Mouse (Mus musculus) adrenal gland, adult 8-10 months (tissue): ENCODE measurements around the gene Wdr62. TPM values are rescaled to one million over a fixed set of nuclear protein-coding genes. Genes with fewer than 3 reads are reported as not detected.
"Not testable (repeated sequence)": the region's sequence is repeated elsewhere in the genome, so short reads cannot be mapped to it uniquely, and the experiment has no call there.

Experiments
- DNase-seq: peaks from one replicate; pipeline ENCODE4 v3.0.0; 2022
- total RNA-seq, 4 experiments: library from RNA; stranded (reverse); gene quantifications; 2 replicates each; pipeline ENCODE4 v1.2.4; 2022

The Wdr62 gene
- total RNA-seq, 4 experiments from 2014 or later = 2.7 to 7.5 (median 4.5) TPM

DNA sequence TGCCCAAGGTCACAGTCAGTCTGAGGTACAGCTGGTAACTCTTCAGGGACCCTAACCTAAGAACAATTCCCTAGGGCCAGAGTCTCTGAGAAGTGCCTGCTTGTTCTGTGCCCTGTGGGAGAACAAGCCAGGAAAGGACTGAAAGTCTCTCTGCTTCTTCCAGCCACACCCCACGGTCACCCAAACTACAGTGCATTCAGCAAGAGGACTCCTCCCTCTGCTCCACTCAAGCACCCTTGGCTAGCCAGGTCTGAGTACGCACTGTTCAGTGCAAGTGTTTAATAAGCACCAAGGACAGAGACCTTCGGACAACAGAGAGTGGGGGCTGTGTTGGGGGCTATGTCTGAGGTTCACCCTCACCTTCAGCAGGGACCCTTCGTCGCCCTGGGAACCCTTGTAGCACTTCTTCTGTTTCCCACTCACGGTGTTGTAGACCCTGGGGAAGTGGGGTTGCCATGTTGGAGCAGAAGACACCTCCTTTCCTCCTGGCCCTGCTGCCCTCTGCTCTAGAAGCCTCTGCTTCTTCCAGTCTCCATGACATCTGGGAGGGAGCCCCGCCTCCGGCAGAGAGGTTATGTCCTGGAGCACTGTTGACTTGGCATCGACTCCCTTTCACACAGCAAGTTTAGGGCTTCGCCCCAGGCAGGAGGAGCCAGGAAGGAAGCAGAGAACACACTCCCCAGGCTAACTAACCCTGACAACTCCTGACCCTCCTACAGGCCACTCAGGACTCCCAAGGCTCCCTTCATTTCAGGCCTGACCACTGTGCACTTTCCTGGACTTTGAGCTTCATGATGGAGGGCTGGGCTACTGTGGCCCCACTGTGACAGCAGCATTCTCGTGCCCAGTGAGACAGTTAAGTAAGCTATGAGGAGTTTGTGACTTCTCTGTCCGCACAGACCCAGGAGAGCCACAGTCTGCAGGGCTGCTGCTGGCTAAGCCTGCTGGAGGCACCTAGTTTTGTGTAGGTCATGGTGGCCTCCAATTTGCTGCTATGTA is 28.0 kb downstream of the Wdr62 start:
- DNase-seq = peak; percentile 31

DNA sequence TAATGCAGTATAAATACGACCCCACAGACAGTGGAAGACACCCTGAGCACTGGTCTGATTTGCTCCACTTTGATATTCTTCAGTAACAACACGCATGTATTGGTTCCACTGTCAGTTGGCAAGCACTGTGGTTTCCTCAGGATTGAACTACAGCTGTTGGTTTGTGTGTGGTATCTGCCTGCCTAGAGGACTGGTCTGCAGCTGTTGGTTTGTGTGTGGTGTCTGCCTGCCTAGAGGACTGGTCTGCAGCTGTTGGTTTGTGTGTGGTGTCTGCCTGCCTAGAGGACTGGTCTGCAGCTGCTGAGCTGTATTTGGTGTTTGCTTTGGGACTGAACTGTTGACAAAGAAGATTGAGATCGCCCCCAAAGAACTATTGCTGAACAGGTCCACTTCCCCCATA is 42.8 kb downstream of the Wdr62 start:
- not testable (repeated sequence) for DNase-seq

DNA sequence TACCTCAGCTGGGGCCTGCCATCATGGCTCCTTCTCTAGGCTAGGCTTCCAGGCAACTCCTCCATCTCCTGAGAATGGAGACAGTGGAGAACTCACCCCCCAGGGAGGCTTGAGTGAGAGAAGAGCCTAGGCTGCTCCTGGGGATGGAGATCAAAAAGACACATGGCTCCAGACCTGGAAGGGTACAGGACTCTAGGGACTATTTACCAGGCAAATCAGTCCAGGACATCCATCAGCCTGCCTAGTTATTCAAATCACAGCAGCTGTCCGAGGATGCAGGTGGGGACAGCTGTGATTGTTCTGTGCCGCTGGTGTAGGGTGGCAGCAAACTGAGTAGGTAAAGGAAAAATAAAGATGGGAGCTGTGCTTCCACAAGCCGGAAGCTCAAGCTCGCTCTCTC is 44.6 kb downstream of the Wdr62 start, which contains the start of gene Ovol3:
TSS of gene Ovol3 (minus strand) at position 101 of the 400 bp plus-strand sequence.
- no peak for DNase-seq

DNA sequence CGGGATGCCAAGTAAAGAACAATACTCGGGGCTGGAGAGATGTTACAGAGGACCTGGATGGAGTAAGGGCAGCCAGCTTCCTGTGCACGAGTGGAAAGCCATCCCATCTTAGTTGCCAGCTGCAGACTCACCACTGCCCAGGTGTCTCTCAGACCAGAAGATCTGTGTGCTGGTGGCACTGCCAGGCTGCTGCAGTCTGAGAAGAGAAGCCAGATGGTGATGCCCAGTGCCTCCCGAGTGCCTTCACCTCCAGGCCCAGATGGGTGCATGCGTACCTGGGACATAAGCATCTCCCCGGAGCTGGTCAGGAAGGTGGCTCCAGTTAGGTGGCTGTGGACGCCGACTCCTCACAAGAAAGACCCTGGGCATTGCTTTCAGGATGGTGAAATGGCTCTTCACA is 45.1 kb downstream of the Wdr62 start:
- no peak for DNase-seq

DNA sequence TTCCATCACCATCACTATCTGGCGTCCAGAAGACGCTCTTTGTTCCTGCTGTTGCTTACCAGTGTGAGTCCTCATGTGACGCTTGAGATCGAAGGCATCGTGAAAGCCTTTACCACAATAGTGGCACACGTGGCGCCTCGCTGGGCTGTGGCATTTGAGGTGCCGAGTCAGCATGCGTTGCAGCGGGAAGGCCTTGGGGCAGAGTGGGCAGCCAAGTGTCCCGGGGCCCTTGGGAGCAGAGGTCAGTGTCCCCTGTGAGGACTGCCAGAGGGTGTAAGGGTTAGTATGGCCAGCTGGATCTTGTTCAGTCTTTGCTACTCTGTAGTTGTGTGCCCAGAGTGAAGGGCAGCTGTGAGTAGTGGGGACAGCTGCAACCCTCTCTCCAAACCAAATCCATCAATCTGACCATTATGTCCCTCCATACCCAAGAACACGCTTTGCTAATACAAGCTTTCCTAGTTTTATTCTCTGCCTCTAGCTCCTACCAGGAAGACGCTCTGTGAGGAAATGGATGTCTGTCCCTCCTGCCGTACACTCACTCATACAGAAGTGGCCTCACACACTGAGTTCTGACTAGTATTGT is 45.9 kb downstream of the Wdr62 start:
- no peak for DNase-seq

DNA sequence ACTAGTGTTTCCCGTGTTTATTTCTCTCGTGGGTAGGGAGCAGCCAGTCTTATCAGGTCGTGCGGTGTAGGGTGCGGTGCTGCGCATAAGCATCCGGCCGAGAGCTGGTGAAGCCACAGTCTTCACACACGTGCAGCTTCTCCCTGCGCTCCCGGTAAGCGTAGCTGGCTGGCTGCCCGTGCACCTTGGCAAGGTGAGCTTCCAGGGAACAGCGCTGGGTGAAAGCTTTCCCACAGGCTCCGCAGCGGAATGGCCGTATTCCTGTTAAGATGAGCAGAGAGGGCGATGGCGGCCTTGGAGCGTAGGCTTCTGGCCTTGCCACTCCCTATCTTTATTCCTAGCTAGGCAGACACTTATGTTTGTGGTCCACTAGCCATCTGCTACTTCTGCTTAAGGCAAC is 46.8 kb downstream of the Wdr62 start:
- no peak for DNase-seq

DNA sequence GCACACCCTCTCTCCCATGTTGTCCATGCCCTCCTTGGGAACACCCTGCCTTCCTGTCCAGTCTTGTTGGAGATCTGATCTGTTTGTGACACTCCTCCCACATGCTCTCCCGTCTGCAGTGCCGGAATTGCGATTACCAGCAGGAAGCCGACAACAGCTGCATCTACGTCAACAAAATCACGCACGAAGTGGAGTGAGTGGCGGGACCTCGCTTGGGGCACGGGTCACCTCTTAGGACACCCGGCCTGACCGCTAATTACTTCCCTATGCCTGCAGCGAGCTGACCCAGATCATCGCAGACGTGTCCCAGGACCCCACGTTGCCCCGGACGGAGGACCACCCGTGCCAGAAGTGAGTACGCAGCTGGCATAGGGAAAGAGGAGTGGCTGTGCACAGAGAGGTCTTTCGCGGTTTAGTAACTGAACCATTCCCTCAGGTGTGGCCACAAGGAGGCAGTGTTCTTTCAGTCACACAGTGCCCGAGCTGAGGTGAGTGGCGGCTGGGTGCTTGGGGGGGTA is 47.5 kb downstream of the Wdr62 start:
- DNase-seq = peak; percentile 41

DNA sequence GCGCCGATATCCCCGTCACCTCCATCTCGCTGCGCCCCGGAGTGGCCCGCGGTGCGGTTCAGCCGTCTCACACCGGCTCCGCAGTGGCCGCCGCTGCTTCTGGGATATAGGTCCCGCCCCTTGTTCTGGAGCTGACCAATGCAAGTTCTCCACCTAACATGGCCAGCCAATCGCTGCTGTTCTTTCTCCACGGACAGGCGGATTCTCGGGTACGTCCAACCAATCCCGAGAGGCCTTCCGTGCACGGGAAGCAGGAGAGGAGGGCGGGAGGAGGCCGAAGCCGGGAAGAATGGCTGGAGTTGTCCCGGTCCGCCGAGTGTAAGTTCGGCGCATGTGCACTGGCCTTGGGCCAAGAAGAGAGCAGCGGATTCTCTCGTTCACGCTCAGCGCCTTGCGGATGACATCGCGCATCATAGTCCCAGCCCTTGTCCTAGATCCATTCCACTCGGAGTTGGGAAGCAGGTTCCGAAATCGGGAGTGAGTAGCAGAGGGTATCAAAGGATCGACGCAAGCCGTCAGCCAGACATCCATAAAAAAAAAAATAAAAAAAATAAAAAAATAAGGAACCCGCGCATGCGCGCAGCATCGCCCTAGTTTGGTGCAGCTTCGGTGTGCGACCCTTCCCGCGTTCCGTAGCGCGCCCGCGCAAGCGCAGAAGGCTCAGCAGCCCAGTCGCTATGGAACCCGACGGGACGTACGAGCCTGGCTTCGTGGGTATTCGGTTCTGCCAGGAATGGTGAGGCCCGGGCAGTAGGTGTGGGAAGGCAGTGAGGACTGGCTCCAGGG is 48.4 kb downstream of the Wdr62 start, which contains the start of the genes Polr2i and Tbcb:
TSS of gene Polr2i (plus strand) at position 280 of the 786 bp plus-strand sequence.
TSS of gene Tbcb (minus strand) at position 604 of the 786 bp plus-strand sequence.
- peak; percentile 98 for DNase-seq

DNA sequence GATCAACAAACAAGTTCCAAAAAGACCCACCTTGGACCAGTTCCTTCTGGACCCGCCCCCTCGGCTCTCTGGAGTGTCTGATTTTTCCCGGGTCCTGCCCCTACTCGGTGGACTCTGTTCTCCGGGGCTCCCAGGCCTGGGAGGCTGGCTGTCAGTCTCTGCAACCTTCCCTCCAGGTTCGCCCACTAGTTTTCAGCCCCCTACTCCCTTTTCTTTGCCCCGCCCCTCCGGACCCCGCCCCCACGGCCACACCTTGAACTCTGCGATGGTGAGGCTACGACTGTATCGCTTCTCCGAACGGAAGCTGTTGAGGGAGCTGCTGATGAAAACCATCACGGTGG is 48.9 kb downstream of the Wdr62 start:
- DNase-seq = no peak

DNA sequence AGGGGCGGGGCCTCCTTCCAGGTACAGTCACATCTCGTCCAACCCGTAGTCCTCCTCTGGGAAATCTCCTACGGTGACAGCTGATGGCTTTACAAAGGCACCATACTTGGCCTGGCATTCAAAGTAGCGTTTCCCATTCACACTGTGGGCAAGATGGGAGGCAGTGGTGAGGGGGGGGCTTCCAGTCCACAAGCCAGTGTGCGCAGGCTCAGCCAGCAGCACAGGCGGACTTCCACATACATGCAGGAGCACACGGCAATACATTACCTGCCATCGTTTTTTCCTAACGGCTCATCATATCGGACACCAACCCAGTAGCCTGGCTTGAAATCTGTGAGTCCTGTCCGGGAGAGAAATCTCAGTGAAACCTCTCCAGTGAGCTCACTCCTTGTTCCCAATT is 56.0 kb downstream of the Wdr62 start:
- DNase-seq = no peak

DNA sequence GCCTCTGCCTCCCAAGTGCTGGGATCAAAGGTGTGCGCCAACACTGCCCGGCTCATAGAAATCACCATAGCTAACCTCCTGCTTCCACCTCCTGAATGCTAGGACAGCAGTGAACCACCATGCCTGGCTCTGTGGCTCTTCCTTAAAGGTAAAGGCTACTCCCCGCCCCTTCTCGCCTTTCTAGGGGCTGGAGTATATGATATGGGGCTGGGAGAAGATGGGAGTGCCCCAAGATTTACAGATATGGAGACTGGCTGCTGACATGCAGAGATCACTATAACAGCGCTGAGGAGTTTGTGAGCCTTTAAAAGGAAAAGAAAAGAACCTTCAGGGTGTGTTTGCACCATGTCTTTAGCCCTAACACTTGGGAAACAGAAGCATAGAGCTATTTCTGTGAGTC is 58.0 kb downstream of the Wdr62 start:
- DNase-seq = no peak

DNA sequence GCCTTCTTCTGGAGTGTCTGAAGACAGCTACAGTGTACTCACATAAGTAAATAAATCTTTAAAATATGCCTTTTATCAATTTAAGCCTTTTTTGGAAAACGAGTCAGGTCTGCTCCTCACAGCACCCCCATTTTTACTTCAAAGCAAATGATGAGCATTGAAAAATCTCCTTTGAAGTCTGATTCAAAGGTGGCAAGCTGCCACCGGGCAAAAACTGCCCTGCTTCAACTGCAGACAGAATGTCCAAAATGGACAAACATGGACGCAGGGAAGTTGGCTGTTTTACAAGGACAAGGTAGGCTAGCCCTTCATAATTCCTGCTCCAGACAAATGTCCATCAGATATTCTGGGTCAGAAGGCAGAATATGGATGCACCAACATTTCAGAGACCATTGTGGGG is 58.8 kb downstream of the Wdr62 start:
- DNase-seq = no peak

DNA sequence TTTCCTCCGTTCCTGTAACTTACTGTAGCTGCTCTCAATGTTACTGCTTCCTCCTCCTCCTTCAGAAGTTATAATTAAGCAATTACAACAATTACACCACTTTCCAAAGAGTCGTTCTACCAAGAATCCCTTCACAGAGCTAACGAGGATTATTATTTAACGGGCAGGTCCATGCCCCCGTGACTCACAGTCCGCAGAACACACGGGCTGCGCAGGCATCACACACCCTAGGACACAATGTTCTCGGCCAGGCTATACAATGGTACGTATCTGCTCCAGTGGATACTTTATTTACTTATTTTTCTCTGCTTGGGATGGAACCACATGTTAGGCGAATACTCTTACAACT is 60.2 kb downstream of the Wdr62 start:
- no peak for DNase-seq

DNA sequence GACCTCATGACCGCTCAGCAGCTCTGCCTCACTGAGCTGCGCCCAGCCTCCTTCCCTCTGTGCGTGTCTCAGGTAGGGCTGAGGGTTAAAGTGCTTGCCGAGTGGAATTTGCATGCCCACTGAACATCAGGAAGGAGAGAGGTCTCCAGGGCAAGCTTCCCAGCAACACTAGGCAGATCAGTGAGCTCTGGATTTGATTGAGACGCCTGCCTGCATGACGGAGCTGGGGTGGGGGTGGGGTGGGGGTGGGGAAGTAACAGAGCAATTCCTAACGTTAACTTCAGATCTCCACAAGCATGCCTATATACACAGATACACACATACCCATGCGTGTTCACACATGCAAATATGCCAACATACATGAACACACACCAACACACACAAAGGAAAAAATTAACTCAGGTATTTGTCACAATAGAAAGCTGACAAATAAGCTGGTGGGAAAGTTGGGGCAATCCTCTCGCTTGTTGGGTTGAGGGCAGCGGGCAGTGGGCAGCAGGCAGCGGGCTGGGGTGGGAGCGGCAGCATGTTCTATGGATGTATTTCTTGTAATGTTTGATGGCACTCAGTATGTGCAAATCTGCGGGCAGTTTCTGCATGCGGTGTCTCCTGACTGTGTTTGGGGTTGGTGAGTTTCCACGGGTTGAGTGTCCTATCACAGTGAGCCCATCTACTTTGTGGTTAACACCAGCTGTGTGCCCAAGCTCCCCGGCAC is 60.8 kb downstream of the Wdr62 start:
- no peak for DNase-seq

DNA sequence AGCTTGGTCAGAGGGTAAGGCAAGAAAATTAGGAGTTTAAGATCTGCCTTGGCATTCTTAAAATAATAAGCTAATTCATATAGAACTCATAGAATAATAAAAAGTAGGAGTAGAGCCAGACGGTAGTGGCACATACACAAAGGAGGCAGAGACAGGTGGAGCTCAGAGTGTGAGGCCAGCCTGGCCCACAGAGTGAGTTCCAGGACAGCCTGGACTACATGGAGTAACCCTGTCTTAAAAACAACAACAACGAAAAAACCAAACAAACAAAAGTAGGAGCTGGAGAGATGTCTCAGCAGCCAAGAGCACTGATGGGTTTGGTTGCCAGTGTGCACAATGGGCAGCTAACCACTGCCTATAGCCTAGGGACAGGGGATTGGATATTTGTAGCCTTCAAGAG is 62.9 kb downstream of the Wdr62 start:
- no peak for DNase-seq

DNA sequence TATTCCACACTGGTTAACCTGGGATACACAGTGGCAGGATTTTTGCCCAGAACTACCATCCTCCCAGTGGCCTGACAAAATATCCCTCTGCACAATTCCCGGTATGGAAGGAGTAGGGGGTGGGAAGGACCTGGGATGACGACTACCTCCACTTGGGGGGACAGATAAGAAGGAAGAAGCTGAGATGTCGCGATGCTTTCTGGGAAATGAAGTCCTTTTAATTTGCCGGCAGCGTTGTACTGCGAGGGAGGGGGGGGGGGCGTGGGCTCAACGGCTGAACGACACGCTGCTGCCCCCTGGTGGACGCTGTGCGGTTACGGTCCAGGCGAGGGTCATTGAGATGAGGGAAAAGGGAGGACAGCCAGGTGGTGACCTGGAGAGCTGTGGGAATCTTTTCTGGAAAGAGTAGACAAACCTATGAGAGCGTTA is 63.5 kb downstream of the Wdr62 start:
- DNase-seq = peak; percentile 54

DNA sequence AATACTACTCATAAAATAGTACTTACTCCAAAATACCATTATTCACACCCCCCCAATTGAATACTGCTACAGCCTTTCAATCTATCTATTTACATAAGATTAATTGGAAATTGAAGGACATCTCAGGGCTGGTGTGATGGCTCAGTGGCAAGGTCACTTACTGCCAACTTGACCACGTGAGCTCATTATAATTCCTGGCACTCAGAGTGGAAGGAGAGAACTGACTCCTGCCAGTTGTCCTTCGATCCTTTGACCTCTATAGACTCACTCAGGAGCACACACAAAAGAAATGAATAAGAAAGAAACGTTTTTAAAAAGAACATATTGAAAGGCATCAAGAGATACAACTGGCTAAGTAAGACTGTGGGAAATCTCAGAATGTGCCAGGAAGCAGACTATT is 64.3 kb downstream of the Wdr62 start:
- no peak for DNase-seq

DNA sequence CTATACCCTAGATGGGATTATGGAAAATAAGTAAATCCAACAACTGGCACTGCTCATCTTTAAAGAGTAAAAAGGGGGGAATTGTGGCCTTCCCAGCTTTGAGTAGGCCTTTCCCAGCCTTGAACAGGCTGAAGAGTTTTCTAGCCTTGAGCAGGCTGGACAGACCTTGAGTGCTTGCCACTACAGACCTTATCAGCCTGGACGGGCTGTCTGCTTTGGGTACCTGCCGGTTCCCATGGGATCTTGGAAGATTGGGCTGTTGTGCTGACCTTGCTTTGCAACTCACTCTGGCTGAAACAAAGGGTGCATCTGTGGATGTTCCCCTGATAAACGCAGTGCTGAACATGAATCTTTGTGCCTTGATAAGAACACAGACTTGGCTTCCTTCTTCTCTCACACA is 66.3 kb downstream of the Wdr62 start:
- DNase-seq = no peak

DNA sequence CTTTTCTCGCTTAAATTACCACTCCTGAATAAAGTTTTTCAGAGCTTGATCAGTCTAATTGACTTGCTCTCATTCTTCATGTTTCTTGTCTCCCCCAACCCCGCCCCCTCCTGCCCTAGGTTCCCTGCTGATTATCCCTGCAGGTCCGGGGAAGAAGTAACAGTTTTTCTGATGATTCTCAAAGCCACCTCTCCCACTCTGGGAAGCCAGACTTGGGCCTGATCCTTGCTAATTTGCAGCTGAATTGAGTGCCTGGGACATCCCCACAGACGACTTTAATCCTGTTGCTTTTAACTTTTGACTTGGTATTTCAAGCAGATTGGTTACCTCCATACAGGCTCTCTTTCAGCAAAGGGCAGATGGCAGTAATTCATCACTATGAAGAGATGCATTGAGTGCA is 69.2 kb downstream of the Wdr62 start:
- no peak for DNase-seq

DNA sequence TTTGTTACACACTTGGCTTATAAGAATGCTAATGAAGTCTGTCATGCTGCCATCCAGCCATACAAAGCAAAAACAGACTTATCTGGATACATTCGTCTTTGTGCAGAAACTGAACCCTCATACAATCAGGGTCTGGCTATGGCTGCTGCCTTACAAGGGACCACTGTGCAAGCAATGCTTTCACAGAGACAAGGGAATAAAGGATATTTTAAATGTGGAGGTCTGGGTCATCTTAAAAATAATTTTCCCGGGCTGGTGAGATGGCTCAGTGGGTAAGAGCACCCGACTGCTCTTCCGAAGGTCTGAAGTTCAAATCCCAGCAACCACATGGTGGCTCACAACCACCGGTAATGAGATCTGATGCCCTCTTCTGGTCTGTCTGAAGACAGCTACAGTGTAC is 73.9 kb downstream of the Wdr62 start:
- not testable (repeated sequence) for DNase-seq

DNA sequence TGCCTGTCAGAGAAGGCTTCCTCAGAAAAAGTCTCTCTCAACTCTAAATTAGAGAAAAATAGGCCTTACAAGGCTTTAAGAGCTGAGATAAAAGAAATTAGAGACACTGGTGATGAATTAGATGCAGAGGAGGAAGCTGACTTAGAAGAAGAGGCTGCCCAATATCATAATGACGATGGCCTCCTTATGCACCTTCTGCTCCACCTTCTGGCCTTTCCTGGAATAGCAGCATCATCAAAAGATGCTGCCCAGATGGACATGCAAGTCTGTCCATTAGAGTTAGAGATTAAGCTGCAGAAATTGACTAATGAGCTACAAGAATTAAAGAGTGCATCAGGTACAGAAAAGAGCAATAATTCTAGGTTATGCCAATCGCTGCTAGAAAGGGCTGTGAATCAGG is 74.8 kb downstream of the Wdr62 start:
- DNase-seq = no peak

DNA sequence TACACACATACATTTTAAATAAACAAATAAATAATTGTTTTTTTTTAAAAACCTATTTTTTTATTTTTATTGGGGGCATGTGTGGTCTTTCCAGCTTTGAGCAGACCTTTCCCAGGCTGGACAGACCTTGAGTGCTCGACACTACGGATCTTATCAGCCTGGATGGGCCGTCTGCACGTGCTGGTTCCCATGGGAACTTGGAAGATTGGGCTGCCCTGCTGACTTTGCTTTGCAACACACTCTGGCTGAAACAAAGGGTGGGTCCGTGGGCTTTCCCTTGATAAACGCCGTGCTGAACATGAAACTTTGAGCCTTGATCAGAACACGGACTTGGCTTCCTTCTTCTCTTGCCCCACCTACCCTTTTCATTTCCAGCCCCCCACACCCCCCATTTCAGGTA is 75.8 kb downstream of the Wdr62 start:
- DNase-seq = no peak
